Mouse (Mus musculus) neural tube, embryonic 13.5 days (tissue): ENCODE measurements around the gene Tekt4. TPM values are rescaled to one million over a fixed set of nuclear protein-coding genes. Genes with fewer than 3 reads are reported as not detected.

Source experiments
- ATAC-seq: fragments of 200-750 bp; cut with Nextera tagmentation; 2 replicates; pipeline ENCODE4 v1.8.0; 2017; ENCODE audit warnings: low read depth, mild to moderate bottlenecking, moderate TSS enrichment, moderate library complexity
- H3K27ac ChIP-seq: fragments of 300-500 bp; sonication (generic); replicated peaks from 2 replicates; pipeline ENCODE4 v1.5.1; 2015; ENCODE audit warnings: moderate library complexity, mild to moderate bottlenecking, inconsistent platforms
- H3K27me3 ChIP-seq: fragments of 300-500 bp; sonication (generic); 2 replicates; pipeline ENCODE4 v1.6.1; 2015; ENCODE audit warnings: mild to moderate bottlenecking, inconsistent platforms
- H3K36me3 ChIP-seq: fragments of 300-500 bp; sonication (generic); 2 replicates; pipeline ENCODE4 v1.6.1; 2015; ENCODE audit warnings: mild to moderate bottlenecking, inconsistent platforms
- H3K4me1 ChIP-seq: fragments of 300-500 bp; sonication (generic); replicated peaks from 2 replicates; pipeline ENCODE4 v1.6.1; 2015; ENCODE audit warnings: inconsistent platforms
- H3K4me2 ChIP-seq: fragments of 300-500 bp; sonication (generic); 2 replicates; pipeline ENCODE4 v1.6.1; 2015; ENCODE audit warnings: inconsistent platforms, mild to moderate bottlenecking, moderate library complexity
- H3K4me3 ChIP-seq: fragments of 300-500 bp; sonication (generic); 2 replicates; pipeline ENCODE4 v1.5.1; 2015; ENCODE audit warnings: mild to moderate bottlenecking, inconsistent platforms
- H3K9ac ChIP-seq: fragments of 300-500 bp; sonication (generic); 2 replicates; pipeline ENCODE4 v1.6.1; 2015; ENCODE audit warnings: moderate library complexity, mild to moderate bottlenecking, inconsistent platforms
- H3K9me3 ChIP-seq: fragments of 300-500 bp; sonication (generic); 2 replicates; pipeline ENCODE4 v1.6.1; 2016; ENCODE audit warnings: inconsistent platforms
- WGBS: fragments of 180-500 bp; shearing (Covaris S2); methylation state at CpG from one replicate; pipeline ENCODE4 v1.1.7; 2015; 5-methylcytosine and 5-hydroxymethylcytosine counted together
- polyA plus RNA-seq: library from polyadenylated mRNA; unstranded; fragments of >200 nt; fragmentation: Nextera tagmentation; extraction: Ambion mirVana; gene quantifications from 2 replicates; pipeline ENCODE4 v1.2.1, GENCODE M21; 2015

Tekt4 gene
- polyA plus RNA-seq, 1 experiment from 2014 or later, result 0.57 TPM

- 0% methylated on average over 58 of the region's 103 CpGs for WGBS
- peaks cover 50% of the 10 kb centered on the region for H3K4me1 ChIP-seq
Observed at GRCm38 (mm10) chr17:25433617-25434606, 20.5 kb upstream of the Tekt4 start, which contains the start of gene Cacna1h. TSS of gene Cacna1h (minus strand) at chr17:25433783.

GRCm38 (mm10) chr17:25441417-25441816 is 13.0 kb upstream of the Tekt4 start:
- Histone ChIP-seq H3K27me3 (peaks cover 3% of the 10 kb centered on the region; the same call in 1 of the 2 replicates), H3K4me1 (peaks cover 9% of the 10 kb centered on the region; the same call in 1 of the 2 replicates)
- WGBS, result 79% methylated on average over 6 of the region's 6 CpGs

More at GRCm38 (mm10) chr17:25433617-25434606, 20.5 kb upstream of the Tekt4 start, which contains the start of gene Cacna1h:
- Histone ChIP-seq H3K9ac (peak within 1 kb of the TSS; percentile 93), H3K9me3 (no peaks in the 10 kb centered on the region), H3K4me3 (peak within 1 kb of the TSS; percentile 85), H3K27me3 (peaks cover 49% of the 10 kb centered on the region), H3K27ac (peak within 1 kb of the TSS; percentile 89), H3K36me3 (peaks cover 3% of the 10 kb centered on the region; the same call in 1 of the 2 replicates), H3K4me2 (peak within 1 kb of the TSS; percentile 82)
- ATAC-seq, result peak; percentile 88

GRCm38 (mm10) chr17:25442889-25443288 is 11.5 kb upstream of the Tekt4 start:
- ATAC-seq, result no peak
- no peaks in the 10 kb centered on the region for H3K36me3 ChIP-seq
- H3K27me3 ChIP-seq, result no peaks in the 10 kb centered on the region
- H3K9me3 ChIP-seq, result 0 out of 2 replicates have a peak, but pooled peaks cover 4% of the 10 kb centered on the region
- no peak overlapping the region for H3K27ac ChIP-seq
- 71% methylated on average over 3 of the region's 3 CpGs for WGBS
- no peak overlapping the region for H3K9ac ChIP-seq
- H3K4me2 ChIP-seq, result no peak overlapping the region
- H3K4me3 ChIP-seq, result no peak overlapping the region
- peaks cover 9% of the 10 kb centered on the region; the same call in 1 of the 2 replicates for H3K4me1 ChIP-seq

More at GRCm38 (mm10) chr17:25441417-25441816, 13.0 kb upstream of the Tekt4 start:
- Histone ChIP-seq H3K27ac (no peak overlapping the region), H3K4me2 (no peak overlapping the region), H3K9ac (no peak overlapping the region), H3K9me3 (0 out of 2 replicates have a peak, but pooled peaks cover 4% of the 10 kb centered on the region), H3K4me3 (no peak overlapping the region), H3K36me3 (no peaks in the 10 kb centered on the region)
- no peak for ATAC-seq

- no peak overlapping the region for H3K27ac ChIP-seq
- ATAC-seq, result no peak
- peaks cover 9% of the 10 kb centered on the region; the same call in 1 of the 2 replicates for H3K4me1 ChIP-seq
- 0 out of 2 replicates have a peak overlapping the region, but pooled peaks have one; percentile 2 for H3K9ac ChIP-seq
- H3K4me2 ChIP-seq, result no peak overlapping the region
- H3K27me3 ChIP-seq, result no peaks in the 10 kb centered on the region
- no peak overlapping the region for H3K4me3 ChIP-seq
- no peaks in the 10 kb centered on the region for H3K36me3 ChIP-seq
- H3K9me3 ChIP-seq, result 0 out of 2 replicates have a peak, but pooled peaks cover 4% of the 10 kb centered on the region
- 42% methylated on average over 4 of the region's 4 CpGs for WGBS
Observed at GRCm38 (mm10) chr17:25445074-25445473, 9.3 kb upstream of the Tekt4 start.

- Histone ChIP-seq H3K27ac (no peak overlapping the region), H3K9me3 (0 out of 2 replicates have a peak, but pooled peaks cover 4% of the 10 kb centered on the region), H3K36me3 (no peaks in the 10 kb centered on the region), H3K4me2 (no peak overlapping the region), H3K27me3 (no peaks in the 10 kb centered on the region), H3K4me3 (no peak overlapping the region), H3K9ac (no peak overlapping the region), H3K4me1 (peaks cover 9% of the 10 kb centered on the region; the same call in 1 of the 2 replicates)
- WGBS, result 85% methylated on average over 3 of the region's 3 CpGs
- no peak for ATAC-seq
Observed at GRCm38 (mm10) chr17:25445841-25446240, 8.6 kb upstream of the Tekt4 start.

- H3K27ac ChIP-seq, result no peak overlapping the region
- peaks cover 9% of the 10 kb centered on the region; the same call in 1 of the 2 replicates for H3K4me1 ChIP-seq
- ATAC-seq, result no peak
- H3K27me3 ChIP-seq, result no peaks in the 10 kb centered on the region
- H3K36me3 ChIP-seq, result no peaks in the 10 kb centered on the region
- no peak overlapping the region for H3K9ac ChIP-seq
- no peak overlapping the region for H3K4me2 ChIP-seq
- H3K4me3 ChIP-seq, result no peak overlapping the region
- H3K9me3 ChIP-seq, result 0 out of 2 replicates have a peak, but pooled peaks cover 4% of the 10 kb centered on the region
- 86% methylated on average over 12 of the region's 12 CpGs for WGBS
Observed at GRCm38 (mm10) chr17:25447865-25448264, 6.5 kb upstream of the Tekt4 start.

- Histone ChIP-seq H3K4me1 (peaks cover 1% of the 10 kb centered on the region; the same call in 1 of the 2 replicates), H3K27ac (no peak overlapping the region), H3K36me3 (no peaks in the 10 kb centered on the region), H3K9me3 (0 out of 2 replicates have a peak, but pooled peaks cover 4% of the 10 kb centered on the region), H3K9ac (peak overlapping the region; percentile 5; the same call in 1 of the 2 replicates), H3K4me2 (no peak overlapping the region), H3K4me3 (no peak overlapping the region), H3K27me3 (no peaks in the 10 kb centered on the region)
- ATAC-seq, result no peak
- 74% methylated on average over 4 of the region's 4 CpGs for WGBS
Observed at GRCm38 (mm10) chr17:25450329-25450728, 4.1 kb upstream of the Tekt4 start.

GRCm38 (mm10) chr17:25452246-25452965 is 2.0 kb upstream of the Tekt4 start:
- no peaks in the 10 kb centered on the region for H3K27me3 ChIP-seq
- H3K9me3 ChIP-seq, result no peaks in the 10 kb centered on the region
- 80% methylated on average over 5 of the region's 5 CpGs for WGBS
- no peak overlapping the region for H3K4me3 ChIP-seq
- no peak overlapping the region for H3K27ac ChIP-seq
- no peaks in the 10 kb centered on the region for H3K36me3 ChIP-seq
- H3K9ac ChIP-seq, result no peak overlapping the region
- ATAC-seq, result no peak
- H3K4me2 ChIP-seq, result no peak overlapping the region
- peaks cover 8% of the 10 kb centered on the region for H3K4me1 ChIP-seq

GRCm38 (mm10) chr17:25456540-25456939 is 2.1 kb downstream of the Tekt4 start:
- peak overlapping the region; percentile 41; the same call in 1 of the 2 replicates for H3K9ac ChIP-seq
- WGBS, result 41% methylated on average over 8 of the region's 8 CpGs
- H3K36me3 ChIP-seq, result no peaks in the 10 kb centered on the region
- H3K27ac ChIP-seq, result no peak overlapping the region
- H3K27me3 ChIP-seq, result no peaks in the 10 kb centered on the region
- no peak overlapping the region for H3K4me2 ChIP-seq
- no peaks in the 10 kb centered on the region for H3K9me3 ChIP-seq
- H3K4me1 ChIP-seq, result peaks cover 8% of the 10 kb centered on the region
- ATAC-seq, result no peak; the same call in 1 of the 2 replicates
- no peak overlapping the region for H3K4me3 ChIP-seq

GRCm38 (mm10) chr17:25462236-25462875 is 7.9 kb downstream of the Tekt4 start:
- H3K4me1 ChIP-seq, result peaks cover 15% of the 10 kb centered on the region
- H3K4me2 ChIP-seq, result no peak overlapping the region
- no peaks in the 10 kb centered on the region for H3K27me3 ChIP-seq
- 7% methylated on average over 9 of the region's 9 CpGs for WGBS
- peak overlapping the region; percentile 17; the same call in 1 of the 2 replicates for H3K9ac ChIP-seq
- H3K4me3 ChIP-seq, result no peak overlapping the region
- no peaks in the 10 kb centered on the region for H3K9me3 ChIP-seq
- peak; percentile 56 for ATAC-seq
- H3K36me3 ChIP-seq, result no peaks in the 10 kb centered on the region
- peak overlapping the region; percentile 74 for H3K27ac ChIP-seq

GRCm38 (mm10) chr17:25463326-25463945 is 9.0 kb downstream of the Tekt4 start:
- H3K4me2 ChIP-seq, result no peak overlapping the region
- no peaks in the 10 kb centered on the region for H3K36me3 ChIP-seq
- peaks cover 15% of the 10 kb centered on the region for H3K4me1 ChIP-seq
- H3K27ac ChIP-seq, result 0 out of 2 replicates have a peak overlapping the region, but pooled peaks have one; percentile 11
- no peak overlapping the region for H3K9ac ChIP-seq
- 51% methylated on average over 4 of the region's 4 CpGs for WGBS
- no peak for ATAC-seq
- no peak overlapping the region for H3K4me3 ChIP-seq
- no peaks in the 10 kb centered on the region; the same call in 1 of the 2 replicates for H3K27me3 ChIP-seq
- H3K9me3 ChIP-seq, result no peaks in the 10 kb centered on the region
